Mouse (Mus musculus) midbrain, embryonic 16.5 days (tissue): ENCODE measurements around the gene Olfr630. TPM values are rescaled to one million over a fixed set of nuclear protein-coding genes. Genes with fewer than 3 reads are reported as not detected.
"Not testable (repeated sequence)": the region's sequence is repeated elsewhere in the genome, so short reads cannot be mapped to it uniquely, and the experiment has no call there.

Source experiments
- ATAC-seq: fragments of 200-750 bp; cut with Nextera tagmentation; 2 replicates; pipeline ENCODE4 v1.8.0; 2017; ENCODE audit warnings: moderate TSS enrichment
- H3K27ac ChIP-seq: fragments of 300-500 bp; sonication (generic); 2 replicates; pipeline ENCODE4 v1.5.1; 2014; ENCODE audit warnings: mild to moderate bottlenecking, low read length, mixed read lengths
- H3K27me3 ChIP-seq: fragments of 300-500 bp; sonication (generic); 2 replicates; pipeline ENCODE4 v1.6.1; 2014; ENCODE audit warnings: low read depth, low read length, mixed read lengths; ENCODE audit not compliant: control insufficient read depth, insufficient read depth
- H3K36me3 ChIP-seq: fragments of 300-500 bp; sonication (generic); 2 replicates; pipeline ENCODE4 v1.6.1; 2014; ENCODE audit warnings: mild to moderate bottlenecking, low read length, moderate library complexity, mixed read lengths; ENCODE audit not compliant: control insufficient read depth, insufficient read depth
- H3K4me1 ChIP-seq: fragments of 300-500 bp; sonication (generic); 2 replicates; pipeline ENCODE4 v1.6.1; 2014; ENCODE audit warnings: mild to moderate bottlenecking, low read length, mixed read lengths; ENCODE audit not compliant: control insufficient read depth, insufficient read depth
- H3K4me2 ChIP-seq: fragments of 300-500 bp; sonication (generic); 2 replicates; pipeline ENCODE4 v1.6.1; 2014; ENCODE audit warnings: mild to moderate bottlenecking, low read length, mixed read lengths
- H3K4me3 ChIP-seq: fragments of 300-500 bp; sonication (generic); 2 replicates; pipeline ENCODE4 v1.5.1; 2014; ENCODE audit warnings: low read depth, mild to moderate bottlenecking, low read length, moderate library complexity, mixed read lengths
- H3K9ac ChIP-seq: fragments of 300-500 bp; sonication (generic); 2 replicates; pipeline ENCODE4 v1.6.1; 2014; ENCODE audit warnings: low read depth, low read length, mixed read lengths
- H3K9me3 ChIP-seq: fragments of 300-500 bp; sonication (generic); replicated peaks from 2 replicates; pipeline ENCODE4 v1.6.1; 2014; ENCODE audit warnings: mild to moderate bottlenecking, low read length, mixed read lengths; ENCODE audit not compliant: control insufficient read depth, poor library complexity, severe bottlenecking
- WGBS: fragments of 180-500 bp; shearing (Covaris S2); extraction: QIAGEN DNeasy Blood & Tissue Kit; methylation state at CpG from one replicate; pipeline ENCODE4 v1.1.7; 2014; 5-methylcytosine and 5-hydroxymethylcytosine counted together
- polyA plus RNA-seq: library from polyadenylated mRNA; unstranded; fragments of >200 nt; fragmentation: Nextera tagmentation; extraction: Ambion mirVana; gene quantifications from 2 replicates; pipeline ENCODE4 v1.2.1, GENCODE M21; 2015

Olfr630 gene
- polyA plus RNA-seq = not detected in 2 replicates

DNA sequence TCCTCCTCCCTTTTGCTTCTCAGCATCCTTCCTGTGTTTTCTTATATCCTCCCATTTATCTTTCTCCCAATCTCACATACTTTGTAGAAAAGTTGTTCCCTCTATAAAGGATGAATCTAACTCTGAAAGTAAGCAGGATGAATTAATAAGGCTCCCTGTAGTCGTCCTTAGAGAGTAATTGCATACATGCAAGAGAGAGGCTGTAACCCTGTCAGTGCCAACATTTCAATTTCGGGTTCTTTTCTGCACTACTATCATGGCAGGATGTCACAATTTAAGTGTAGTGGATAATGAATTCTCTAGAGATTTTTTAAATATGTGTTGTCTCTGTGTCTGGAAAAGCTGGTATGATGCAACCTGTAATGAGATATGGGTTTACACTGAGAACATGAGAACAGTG, at the start of gene Olfr630:
Gene Olfr630 (minus strand): TSS at position 101 of the 400 bp plus-strand sequence.
- no peak within 1 kb of the TSS for H3K4me2 ChIP-seq
- no peak for ATAC-seq
- H3K9ac ChIP-seq = no peak within 1 kb of the TSS
- H3K36me3 ChIP-seq = no peaks in the 10 kb centered on the region
- no peaks in the 10 kb centered on the region for H3K9me3 ChIP-seq
- WGBS = 47% methylated on average over 2 of the region's 2 CpGs
- no peak within 1 kb of the TSS for H3K4me3 ChIP-seq
- H3K27ac ChIP-seq = no peak within 1 kb of the TSS
- H3K4me1 ChIP-seq = no peaks in the 10 kb centered on the region
- no peaks in the 10 kb centered on the region for H3K27me3 ChIP-seq

DNA sequence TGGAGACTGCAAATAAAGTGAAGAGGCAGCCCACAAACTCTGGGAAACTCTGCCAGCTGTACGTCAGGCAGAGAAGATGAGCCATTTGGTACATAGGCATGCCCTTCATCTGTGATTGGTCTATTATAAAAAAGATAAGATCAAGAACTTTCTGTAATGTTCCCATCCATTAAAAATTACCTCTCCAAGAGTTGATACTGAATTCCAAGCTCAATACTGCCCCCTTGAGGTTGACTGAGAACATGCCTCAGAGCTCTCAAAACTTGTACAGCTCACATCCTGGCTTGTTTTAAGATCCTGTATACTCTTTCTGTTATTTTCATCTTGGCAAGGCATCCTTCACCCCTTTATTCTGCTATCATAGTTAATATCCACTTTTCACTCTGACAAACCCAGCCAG, 49.7 kb upstream of the Olfr630 start:
- Histone ChIP-seq H3K36me3 (no peaks in the 10 kb centered on the region), H3K9ac (no peak overlapping the region), H3K4me1 (no peaks in the 10 kb centered on the region), H3K27me3 (no peaks in the 10 kb centered on the region), H3K9me3 (no peaks in the 10 kb centered on the region), H3K4me2 (no peak overlapping the region), H3K4me3 (no peak overlapping the region), H3K27ac (no peak overlapping the region)
- WGBS = 61% methylated on average over 1 of the region's 1 CpGs
- ATAC-seq = no peak

DNA sequence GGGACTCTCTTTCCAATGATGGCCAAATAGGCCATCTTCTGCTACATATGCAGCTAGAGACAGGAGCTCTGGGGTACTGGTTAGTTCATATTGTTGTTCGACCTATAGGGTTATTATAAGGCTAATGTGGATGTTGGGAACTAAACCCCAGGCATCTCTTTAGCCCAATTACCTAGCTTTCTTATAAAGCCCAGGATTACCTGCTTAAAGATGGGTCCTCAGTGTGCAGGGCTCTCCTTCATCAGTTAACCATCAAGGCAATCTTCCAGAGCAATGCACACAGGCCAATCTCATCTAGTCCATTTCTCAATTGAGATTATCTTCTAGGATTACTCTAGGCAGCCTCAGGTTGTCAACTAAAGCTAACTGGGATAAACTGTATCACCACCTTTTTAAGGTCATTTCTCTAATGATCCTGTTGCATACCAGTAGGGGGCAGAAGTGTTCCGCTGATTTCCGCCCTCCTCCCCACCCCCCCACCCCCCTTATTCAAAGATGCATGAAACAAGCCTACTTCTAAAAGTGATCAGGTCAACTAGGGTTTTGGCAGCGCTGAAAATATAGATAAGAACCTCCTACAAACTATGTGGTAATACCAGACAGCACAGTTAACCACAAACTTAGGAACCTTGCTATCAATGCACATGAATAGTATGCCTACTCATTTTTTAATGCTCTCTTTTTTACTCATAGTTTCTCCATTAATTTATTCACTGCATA, 35.7 kb upstream of the Olfr630 start:
- 19% methylated on average over 4 of the region's 4 CpGs for WGBS
- no peaks in the 10 kb centered on the region for H3K4me1 ChIP-seq
- no peak overlapping the region for H3K4me3 ChIP-seq
- no peaks in the 10 kb centered on the region for H3K9me3 ChIP-seq
- no peak overlapping the region for H3K9ac ChIP-seq
- H3K27me3 ChIP-seq = no peaks in the 10 kb centered on the region
- ATAC-seq = no peak
- H3K36me3 ChIP-seq = no peaks in the 10 kb centered on the region
- no peak overlapping the region for H3K27ac ChIP-seq
- H3K4me2 ChIP-seq = no peak overlapping the region

DNA sequence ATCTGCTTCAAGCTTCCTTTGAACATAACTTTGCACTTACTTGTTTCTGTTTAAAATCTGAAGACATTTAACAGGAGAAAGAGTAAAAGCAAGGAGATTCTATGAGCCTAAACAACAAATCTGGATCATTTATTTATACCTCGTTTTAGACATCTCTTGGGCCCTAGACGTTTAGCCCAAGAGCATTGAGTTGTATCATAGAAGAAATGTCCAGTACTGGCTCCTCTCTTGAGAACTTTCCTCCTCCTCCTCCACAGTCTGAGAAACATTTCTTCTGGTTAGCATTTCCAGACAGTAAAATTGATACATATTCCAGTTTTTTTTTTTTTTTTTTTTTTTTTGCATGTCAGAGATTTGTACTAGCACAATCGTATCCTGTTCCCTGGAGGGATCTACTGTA, 34.6 kb upstream of the Olfr630 start, which contains the start of gene Olfr67:
Gene Olfr67 (minus strand): TSS at position 101 of the 400 bp plus-strand sequence.
- no peaks in the 10 kb centered on the region for H3K36me3 ChIP-seq
- H3K4me3 ChIP-seq = no peak within 1 kb of the TSS
- no peak for ATAC-seq
- H3K4me2 ChIP-seq = no peak within 1 kb of the TSS
- WGBS = 86% methylated on average over 3 of the region's 3 CpGs
- no peaks in the 10 kb centered on the region for H3K9me3 ChIP-seq
- no peak within 1 kb of the TSS for H3K9ac ChIP-seq
- no peaks in the 10 kb centered on the region for H3K4me1 ChIP-seq
- H3K27ac ChIP-seq = no peak within 1 kb of the TSS
- no peaks in the 10 kb centered on the region for H3K27me3 ChIP-seq

DNA sequence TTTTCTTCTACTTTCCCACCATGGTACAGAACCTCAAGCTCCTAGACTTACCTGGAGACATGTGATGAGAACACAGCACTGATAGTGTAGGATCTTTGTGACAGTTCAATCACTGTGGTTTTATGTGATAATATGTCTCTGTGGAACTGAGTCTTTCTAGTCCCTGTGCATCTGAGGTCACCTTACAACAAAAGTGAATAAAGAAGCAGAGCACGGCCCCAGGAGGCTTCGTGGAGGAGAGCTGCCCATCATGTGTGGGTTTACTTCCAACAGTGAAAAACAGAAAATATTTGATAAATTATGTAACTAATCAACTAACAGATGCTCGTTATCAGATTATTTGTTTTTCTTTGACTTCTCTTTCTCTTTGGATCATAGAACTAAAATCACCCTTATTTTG, 22.5 kb upstream of the Olfr630 start, which contains the start of gene Olfr68:
Gene Olfr68 (minus strand): TSS at position 101 of the 400 bp plus-strand sequence.
- Histone ChIP-seq H3K36me3 (no peaks in the 10 kb centered on the region), H3K9ac (no peak within 1 kb of the TSS), H3K4me3 (no peak within 1 kb of the TSS), H3K4me2 (no peak within 1 kb of the TSS), H3K27me3 (no peaks in the 10 kb centered on the region), H3K4me1 (no peaks in the 10 kb centered on the region), H3K27ac (no peak within 1 kb of the TSS), H3K9me3 (no peaks in the 10 kb centered on the region)
- no peak for ATAC-seq
- 74% methylated on average over 3 of the region's 3 CpGs for WGBS

DNA sequence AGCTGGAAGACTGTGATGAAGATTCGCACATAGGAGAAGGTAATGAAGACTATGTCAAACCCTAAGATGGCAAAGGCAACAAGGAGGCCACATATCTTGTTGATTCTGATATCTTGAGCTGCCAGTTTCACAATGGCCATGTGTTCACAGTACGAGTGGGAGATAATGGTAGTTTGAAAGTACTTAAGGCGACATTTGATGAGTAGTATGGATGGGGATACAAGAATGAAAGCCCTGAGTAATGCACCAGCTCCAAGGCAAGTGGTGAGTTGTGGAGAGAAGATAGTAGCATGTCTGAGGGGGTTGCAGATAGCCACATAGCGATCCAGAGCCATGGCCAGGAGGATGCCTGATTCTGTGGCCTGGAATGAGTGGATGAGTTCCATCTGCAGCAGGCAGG, 20.5 kb upstream of the Olfr630 start:
- 94% methylated on average over 3 of the region's 4 CpGs for WGBS
- H3K27me3 ChIP-seq, H3K4me1 ChIP-seq, ATAC-seq, H3K36me3 ChIP-seq, H3K27ac ChIP-seq, H3K9me3 ChIP-seq, H3K9ac ChIP-seq, H3K4me2 ChIP-seq, H3K4me3 ChIP-seq: not testable (repeated sequence)

DNA sequence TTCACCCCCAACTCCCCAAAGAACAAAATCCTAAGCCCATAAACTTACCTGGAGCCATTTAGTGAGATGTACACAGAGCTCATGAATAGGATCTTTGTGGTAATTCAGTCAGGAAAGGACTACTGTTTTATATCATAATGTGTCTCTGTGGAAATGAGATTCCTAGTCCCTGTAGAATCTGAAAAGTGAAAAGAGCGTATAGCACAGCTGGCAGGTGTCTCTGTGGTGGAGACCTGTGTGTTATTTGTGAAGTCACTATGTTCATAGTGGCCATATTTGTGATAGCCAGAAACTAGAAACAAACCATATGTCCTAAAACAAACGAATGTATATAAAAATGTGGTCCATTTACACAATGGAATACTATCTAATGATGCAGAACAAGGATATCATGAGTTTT, 14.4 kb upstream of the Olfr630 start, which contains the start of gene Olfr69:
Gene Olfr69 (minus strand): TSS at position 101 of the 400 bp plus-strand sequence.
- Histone ChIP-seq H3K27ac (no peak within 1 kb of the TSS), H3K36me3 (no peaks in the 10 kb centered on the region), H3K4me2 (no peak within 1 kb of the TSS), H3K4me1 (no peaks in the 10 kb centered on the region), H3K9ac (no peak within 1 kb of the TSS), H3K4me3 (no peak within 1 kb of the TSS), H3K9me3 (no peaks in the 10 kb centered on the region), H3K27me3 (no peaks in the 10 kb centered on the region)
- ATAC-seq = no peak
- 76% methylated on average over 2 of the region's 2 CpGs for WGBS

DNA sequence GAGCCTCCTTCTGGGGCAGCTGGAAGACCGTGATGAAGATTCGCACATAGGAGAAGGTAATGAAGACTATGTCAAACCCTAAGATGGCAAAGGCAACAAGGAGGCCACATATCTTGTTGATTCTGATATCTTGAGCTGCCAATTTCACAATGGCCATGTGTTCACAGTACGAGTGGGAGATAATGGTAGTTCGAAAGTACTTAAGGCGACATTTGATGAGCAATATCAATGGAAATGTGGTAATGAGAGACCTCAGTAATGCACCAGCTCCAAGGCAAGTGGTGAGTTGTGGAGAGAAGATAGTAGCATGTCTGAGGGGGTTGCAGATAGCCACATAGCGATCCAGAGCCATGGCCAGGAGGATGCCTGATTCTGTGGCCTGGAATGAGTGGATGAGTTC, 10.6 kb upstream of the Olfr630 start:
- H3K36me3 ChIP-seq, H3K27me3 ChIP-seq, H3K4me2 ChIP-seq, H3K9me3 ChIP-seq, H3K9ac ChIP-seq, H3K4me3 ChIP-seq, ATAC-seq, H3K27ac ChIP-seq, H3K4me1 ChIP-seq: not testable (repeated sequence)
- WGBS = 93% methylated on average over 5 of the region's 6 CpGs

DNA sequence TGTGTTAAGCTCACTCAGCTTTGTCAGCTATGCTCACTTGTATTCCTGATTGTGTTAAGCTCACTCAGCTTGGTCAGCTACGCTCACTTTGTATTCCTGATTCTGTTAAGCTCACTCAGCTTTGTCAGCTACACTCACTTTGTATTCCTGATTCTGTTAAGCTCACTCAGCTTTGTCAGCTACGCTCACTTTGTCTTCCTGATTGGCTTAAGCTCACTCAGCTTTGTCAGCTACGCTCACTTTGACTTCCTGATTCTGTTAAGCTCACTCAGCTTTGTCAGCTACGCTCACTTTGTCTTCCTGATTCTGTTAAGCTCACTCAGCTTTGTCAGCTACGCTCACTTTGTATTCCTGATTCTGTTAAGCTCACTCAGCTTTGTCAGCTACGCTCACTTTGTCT, 5.1 kb upstream of the Olfr630 start:
- H3K4me1 ChIP-seq = not testable (repeated sequence)
- WGBS = 91% methylated on average over 6 of the region's 6 CpGs

More for the DNA sequence above, 5.1 kb upstream of the Olfr630 start:
- H3K36me3 ChIP-seq, H3K9ac ChIP-seq, H3K27ac ChIP-seq, H3K27me3 ChIP-seq, H3K9me3 ChIP-seq, H3K4me2 ChIP-seq, ATAC-seq, H3K4me3 ChIP-seq: not testable (repeated sequence)
